Mouse (Mus musculus) cerebellum, adult 2 months (tissue): ENCODE data around the gene Dcaf10.

ENCODE experiments used
- CTCF ChIP-seq: fragments of 200-500 bp; IDR thresholded peaks from 2 replicates; pipeline ENCODE4 v1.5.1; 2011; ENCODE audit warnings: low read depth, mild to moderate bottlenecking, control low read depth, low read length, moderate library complexity, borderline replicate concordance; ENCODE audit not compliant: insufficient read depth
- POLR2A ChIP-seq: fragments of 200-500 bp; IDR thresholded peaks from 2 replicates; pipeline ENCODE4 v1.6.1; 2011; ENCODE audit warnings: low read length, control low read depth, borderline replicate concordance; ENCODE audit not compliant: insufficient read depth

GRCm38 (mm10) chr4:45419051-45419450 lies 77.2 kb downstream of the Dcaf10 start:
- TF ChIP-seq CTCF = no peak
- no peak for TF ChIP-seq POLR2A
